Mouse (Mus musculus): ENCODE measurements around the gene Tomm5.

GRCm38 (mm10) chr4:45055451-45055850 is 52.5 kb downstream of the Tomm5 start:
- no peak for TF ChIP-seq CHD2 (IDR thresholded peaks at IDR 0.05; ENCODE audit: low read length)
- TF ChIP-seq CTCF (conservative IDR thresholded peaks at IDR 0.05 in 1 of 2, IDR thresholded peaks at IDR 0.05 in 1 of 2; ENCODE audit: low read depth in 2 of 2, low read length in 2 of 2) = no peak
- TF ChIP-seq ZNF384 (IDR thresholded peaks at IDR 0.05; ENCODE audit: low read depth, low read length) = no peak
- TF ChIP-seq UBTF (IDR thresholded peaks at IDR 0.05; ENCODE audit: low read depth, low read length) = no peak
- no peak for TF ChIP-seq TCF12 (IDR thresholded peaks at IDR 0.05; ENCODE audit: low read depth, low read length)
- TF ChIP-seq MXI1 (IDR thresholded peaks at IDR 0.05; ENCODE audit: low read depth, low read length) = no peak
- TF ChIP-seq E2F4 (IDR thresholded peaks at IDR 0.05; ENCODE audit: insufficient replicate concordance, low read depth, low read length) = no peak
- TF ChIP-seq SIN3A (IDR thresholded peaks at IDR 0.05; ENCODE audit: low read length) = no peak
- TF ChIP-seq CHD1 (IDR thresholded peaks at IDR 0.05; ENCODE audit: low read depth, low read length) = no peak
- TF ChIP-seq USF1 (IDR thresholded peaks at IDR 0.05; ENCODE audit: low read depth, low read length) = no peak

All from CH12.LX (cell line).